Mouse (Mus musculus): ENCODE results near the gene Mettl7a2. TPM values are rescaled to one million over a fixed set of nuclear protein-coding genes. Genes with fewer than 3 reads are reported as not detected.
A peak's percentile ranks its signal among the peaks of the same experiment; 100 is the strongest.

Gene Mettl7a2
- polyA plus RNA-seq, 2 experiments = 0.11 TPM; not detected in 1

GRCm38 (mm10) chr15:100403318-100404000, 50.5 kb downstream of the Mettl7a2 start:
- ATAC-seq (ENCODE audit: insufficient read depth) (peak; percentile 12; the same call in 1 of the 2 replicates), DNase-seq (ENCODE audit: low read depth in 3 of 3, low spot score in 3 of 3) (no peak)
- TF ChIP-seq CTCF (IDR thresholded peaks at IDR 0.05; ENCODE audit: low read depth) (no peak), EP300 (IDR thresholded peaks at IDR 0.05; ENCODE audit: low read depth) (no peak)
- Histone ChIP-seq H3K27ac (no peak overlapping the region), H3K36me3 (replicated peaks; ENCODE audit: control insufficient read depth, insufficient read depth, low read depth) (peaks cover 99% of the 10 kb centered on the region), H3K9me3 (ENCODE audit: control insufficient read depth, low read length) (no peaks in the 10 kb centered on the region), H3K9ac (replicated peaks) (no peak overlapping the region), H3K4me2 (ENCODE audit: low read depth) (no peak overlapping the region), H3K4me3 (ENCODE audit: insufficient read depth in 1 of 2, low read depth in 2 of 2, low read length in 2 of 2) (no peak overlapping the region), H3K27me3 (ENCODE audit: control insufficient read depth, insufficient read depth, low read length) (no peaks in the 10 kb centered on the region), H3K4me1 (replicated peaks; ENCODE audit: control insufficient read depth in 2 of 2, insufficient read depth in 2 of 2, low read length in 1 of 2) (peaks cover 0 to 6% of the 10 kb centered on the region in 2 experiments; a peak in 2 of 4 replicates)
- 87% methylated on average over 16 of the region's 16 CpGs for WGBS (ENCODE audit: insufficient replicate concordance)

- no peak overlapping the region for H3K4me2 ChIP-seq (ENCODE audit: low read depth)
- TF ChIP-seq EP300 (IDR thresholded peaks at IDR 0.05; ENCODE audit: low read depth) (no peak), CTCF (IDR thresholded peaks at IDR 0.05; ENCODE audit: low read depth) (no peak)
- DNase-seq (ENCODE audit: low read depth in 3 of 3, low spot score in 3 of 3) (no peak), ATAC-seq (ENCODE audit: insufficient read depth) (no peak)
- peaks cover 8 to 17% of the 10 kb centered on the region in 2 experiments for H3K4me1 ChIP-seq (replicated peaks; ENCODE audit: control insufficient read depth in 2 of 2, insufficient read depth in 2 of 2, low read length in 1 of 2)
- H3K4me3 ChIP-seq (ENCODE audit: insufficient read depth in 1 of 2, low read depth in 2 of 2, low read length in 2 of 2) = no peak overlapping the region
- peaks cover 94% of the 10 kb centered on the region for H3K36me3 ChIP-seq (replicated peaks; ENCODE audit: control insufficient read depth, insufficient read depth, low read depth)
- H3K27ac ChIP-seq = no peak overlapping the region
- no peak overlapping the region for H3K9ac ChIP-seq (replicated peaks)
- no peaks in the 10 kb centered on the region for H3K27me3 ChIP-seq (ENCODE audit: control insufficient read depth, insufficient read depth, low read length)
- no peaks in the 10 kb centered on the region for H3K9me3 ChIP-seq (ENCODE audit: control insufficient read depth, low read length)
- WGBS (ENCODE audit: insufficient replicate concordance) = 40% methylated on average over 5 of the region's 5 CpGs
Measured at GRCm38 (mm10) chr15:100406088-100406487, 53.1 kb downstream of the Mettl7a2 start.

DNA sequence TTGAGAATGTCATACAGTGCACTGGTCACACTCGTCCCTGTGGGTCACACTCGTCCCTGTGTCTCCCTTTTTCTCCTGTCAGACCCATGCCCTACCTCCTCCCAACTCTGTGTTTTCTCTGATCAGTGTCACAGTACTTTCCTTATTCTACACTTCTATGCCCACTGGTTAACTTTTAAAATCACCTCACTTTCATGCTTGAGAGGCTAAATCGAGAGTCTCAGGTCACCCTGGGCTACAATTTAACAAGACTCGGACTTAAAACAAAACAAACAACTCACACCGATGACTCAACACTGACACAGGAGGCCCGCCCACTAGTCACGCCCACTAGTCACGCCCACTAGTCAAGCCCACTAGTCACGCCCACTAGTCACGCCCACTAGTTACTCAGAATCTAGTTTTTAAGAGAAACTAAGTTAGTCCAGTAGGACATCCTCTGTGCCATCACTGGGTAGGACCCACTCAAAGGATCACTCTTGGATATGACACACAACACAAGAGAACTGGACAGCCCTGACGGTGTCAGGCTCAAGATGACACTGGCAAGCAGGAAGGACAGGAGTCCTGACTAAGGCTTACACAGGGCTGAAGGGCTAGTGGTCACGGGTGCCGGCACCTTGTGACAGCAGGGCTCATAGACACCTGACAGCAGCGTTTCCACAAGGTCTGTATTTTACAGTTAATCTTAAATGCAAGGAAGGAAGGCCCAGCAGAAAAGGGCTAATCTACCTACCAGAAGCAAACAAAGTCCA, 58.1 kb downstream of the Mettl7a2 start:
- TF ChIP-seq CTCF (IDR thresholded peaks at IDR 0.05; ENCODE audit: low read depth) = no peak
- peak; percentile 77 for ATAC-seq (ENCODE audit: insufficient read depth)
- H3K4me2 ChIP-seq (ENCODE audit: low read depth) = peak overlapping the region; percentile 57
- peak overlapping the region; percentile 13 to 21; a peak in 2 of 4 replicates for H3K4me3 ChIP-seq (ENCODE audit: insufficient read depth in 1 of 2, low read depth in 2 of 2, low read length in 2 of 2)
- H3K27me3 ChIP-seq (ENCODE audit: control insufficient read depth, insufficient read depth, low read length) = no peaks in the 10 kb centered on the region
- 32% methylated on average over 14 of the region's 14 CpGs for WGBS (ENCODE audit: insufficient replicate concordance)
- peaks cover 31 to 44% of the 10 kb centered on the region in 2 experiments for H3K4me1 ChIP-seq (replicated peaks; ENCODE audit: control insufficient read depth in 2 of 2, insufficient read depth in 2 of 2, low read length in 1 of 2)
- peak overlapping the region; percentile 82 for H3K27ac ChIP-seq
- peak in 2 of 3 experiments; percentile 81 to 87 for DNase-seq (ENCODE audit: low read depth in 3 of 3, low spot score in 3 of 3)
- no peaks in the 10 kb centered on the region for H3K9me3 ChIP-seq (ENCODE audit: control insufficient read depth, low read length)
- peak overlapping the region; percentile 44 for H3K9ac ChIP-seq (replicated peaks)
- peaks cover 49% of the 10 kb centered on the region for H3K36me3 ChIP-seq (replicated peaks; ENCODE audit: control insufficient read depth, insufficient read depth, low read depth)

Other genes starting within 250 kb of the Mettl7a2 start
- gene Atf1, start 125.4 kb upstream of the Mettl7a2 start, polyA plus RNA-seq (2012; rRNA removed) = 21.3 and 29.7 TPM in 2 replicates
- 24.9 and 27.6 TPM in 2 replicates for gene Atf1, start 125.4 kb upstream of the Mettl7a2 start, polyA plus RNA-seq (2014; fragmentation: Nextera tagmentation; extraction: Ambion mirVana)
- gene Tmprss12, start 72.4 kb upstream of the Mettl7a2 start, polyA plus RNA-seq (2012; rRNA removed) = not detected in 2 replicates
- not detected in 2 replicates for gene Tmprss12, start 72.4 kb upstream of the Mettl7a2 start, polyA plus RNA-seq (2014; fragmentation: Nextera tagmentation; extraction: Ambion mirVana)
- gene Mettl7a1, start 49.1 kb upstream of the Mettl7a2 start, polyA plus RNA-seq (2012; rRNA removed) = 19.1 and 22.9 TPM in 2 replicates
- 4.0 and 4.7 TPM in 2 replicates for gene Mettl7a1, start 49.1 kb upstream of the Mettl7a2 start, polyA plus RNA-seq (2014; fragmentation: Nextera tagmentation; extraction: Ambion mirVana)
- not detected in 2 replicates for gene Mettl7a3, start 18.3 kb upstream of the Mettl7a2 start, polyA plus RNA-seq (2012; rRNA removed)
- gene Mettl7a3, start 18.3 kb upstream of the Mettl7a2 start, polyA plus RNA-seq (2014; fragmentation: Nextera tagmentation; extraction: Ambion mirVana) = not detected in 2 replicates
- 0.04 TPM in 1 of 2 replicates, not detected in the other for gene Methig1, start 51 bp upstream of the Mettl7a2 start, polyA plus RNA-seq (2012; rRNA removed)
- gene Methig1, start 51 bp upstream of the Mettl7a2 start, polyA plus RNA-seq (2014; fragmentation: Nextera tagmentation; extraction: Ambion mirVana) = 0.09 TPM in 1 of 2 replicates, not detected in the other
- not detected in 2 replicates for gene Higd1c, start 11.3 kb downstream of the Mettl7a2 start, polyA plus RNA-seq (2012; rRNA removed)
- not detected in 2 replicates for gene Higd1c, start 11.3 kb downstream of the Mettl7a2 start, polyA plus RNA-seq (2014; fragmentation: Nextera tagmentation; extraction: Ambion mirVana)
- gene Gm5475, start 68.9 kb downstream of the Mettl7a2 start, polyA plus RNA-seq (2012; rRNA removed) = 0.01 TPM in 1 of 2 replicates, not detected in the other
- gene Gm5475, start 68.9 kb downstream of the Mettl7a2 start, polyA plus RNA-seq (2014; fragmentation: Nextera tagmentation; extraction: Ambion mirVana) = 0.05 TPM in 1 of 2 replicates, not detected in the other
- 38.4 and 40.8 TPM in 2 replicates for gene Slc11a2, start 71.9 kb downstream of the Mettl7a2 start, polyA plus RNA-seq (2012; rRNA removed)
- gene Slc11a2, start 71.9 kb downstream of the Mettl7a2 start, polyA plus RNA-seq (2014; fragmentation: Nextera tagmentation; extraction: Ambion mirVana) = 37.7 and 38.4 TPM in 2 replicates
- 15.2 and 18.1 TPM in 2 replicates for gene Letmd1, start 115.8 kb downstream of the Mettl7a2 start, polyA plus RNA-seq (2012; rRNA removed)
- 9.5 and 10.6 TPM in 2 replicates for gene Letmd1, start 115.8 kb downstream of the Mettl7a2 start, polyA plus RNA-seq (2014; fragmentation: Nextera tagmentation; extraction: Ambion mirVana)
- 0.42 and 0.59 TPM in 2 replicates for gene Csrnp2, start 142.3 kb downstream of the Mettl7a2 start, polyA plus RNA-seq (2012; rRNA removed)
- 0.58 and 0.78 TPM in 2 replicates for gene Csrnp2, start 142.3 kb downstream of the Mettl7a2 start, polyA plus RNA-seq (2014; fragmentation: Nextera tagmentation; extraction: Ambion mirVana)
- 2.1 and 2.6 TPM in 2 replicates for gene Tfcp2, start 198.8 kb downstream of the Mettl7a2 start, polyA plus RNA-seq (2012; rRNA removed)
- 2.5 and 2.6 TPM in 2 replicates for gene Tfcp2, start 198.8 kb downstream of the Mettl7a2 start, polyA plus RNA-seq (2014; fragmentation: Nextera tagmentation; extraction: Ambion mirVana)
- 0.46 and 0.77 TPM in 2 replicates for gene Pou6f1, start 246.8 kb downstream of the Mettl7a2 start, polyA plus RNA-seq (2012; rRNA removed)
- gene Pou6f1, start 246.8 kb downstream of the Mettl7a2 start, polyA plus RNA-seq (2014; fragmentation: Nextera tagmentation; extraction: Ambion mirVana) = 0.19 and 0.39 TPM in 2 replicates

All from liver, embryonic 14.5 days (tissue).